Comparison of ENCODE assay signal across 9 mouse cellular contexts in the genomic region with DNA sequence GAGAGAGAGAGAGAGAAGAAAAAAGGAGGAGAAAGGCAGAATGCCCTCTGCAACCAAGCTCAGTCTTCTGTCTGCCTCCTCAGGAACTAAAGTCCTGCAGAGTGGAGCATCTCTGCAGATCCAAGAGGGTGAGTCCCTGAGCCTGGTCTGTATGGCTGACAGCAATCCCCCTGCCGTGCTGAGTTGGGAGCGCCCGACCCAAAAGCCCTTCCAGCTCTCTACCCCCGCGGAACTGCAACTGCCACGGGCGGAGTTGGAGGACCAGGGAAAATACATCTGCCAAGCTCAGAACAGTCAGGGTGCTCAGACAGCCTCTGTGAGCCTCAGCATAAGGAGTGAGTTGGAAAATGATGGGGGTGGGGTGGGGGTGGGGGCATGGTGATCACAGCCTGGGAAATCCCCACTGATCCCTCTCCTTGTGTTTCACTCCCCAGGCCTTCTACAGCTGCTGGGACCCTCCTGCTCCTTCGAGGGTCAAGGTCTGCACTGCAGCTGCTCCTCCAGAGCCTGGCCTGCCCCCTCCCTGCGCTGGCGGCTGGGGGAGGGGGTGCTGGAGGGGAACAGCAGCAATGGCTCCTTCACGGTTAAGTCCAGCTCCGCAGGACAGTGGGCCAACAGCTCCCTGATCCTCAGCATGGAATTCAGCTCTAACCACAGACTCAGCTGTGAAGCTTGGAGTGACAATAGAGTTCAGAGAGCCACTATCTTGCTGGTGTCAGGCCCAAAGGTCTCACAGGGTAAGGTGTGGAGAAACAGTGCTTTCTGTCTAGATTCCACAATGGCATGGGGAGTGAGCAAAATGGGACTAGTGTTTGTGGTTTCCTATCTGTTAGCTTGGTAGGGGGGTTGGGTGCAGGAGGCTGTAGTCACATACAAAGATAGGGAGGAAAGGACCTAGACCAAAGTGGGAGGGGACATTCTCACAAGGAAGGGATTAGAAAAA. TPM values are rescaled to one million over a fixed set of nuclear protein-coding genes. Genes with fewer than 3 reads are reported as not detected.
A peak's percentile ranks its signal among the peaks of the same experiment; 100 is the strongest.
DNase-seq lines count a peak whose midpoint lies in the region; ATAC-seq and TF ChIP-seq lines count a peak whose summit lies in the region.
"Had no signal": no experiment of that assay in that cellular context is flagged by ENCODE, and none has a peak within 500 bp of the region (broad histone marks: within the 10 kb centered on the region; RNA-seq: fewer than 3 reads in every experiment).

No protein-coding gene starts in this region.

- 7% methylated on average over 12 of the region's 12 CpGs for WGBS in heart, embryonic 10.5 days
- 10% methylated on average over 12 of the region's 12 CpGs for WGBS in midbrain, embryonic 11.5 days
- WGBS in midbrain, postnatal 0 days = 7% methylated on average over 12 of the region's 12 CpGs
- 14% methylated on average over 12 of the region's 12 CpGs for WGBS in intestine, postnatal 0 days

- peak overlapping the region; percentile 29; the same call in 1 of the 2 replicates for H3K4me3 ChIP-seq in heart, embryonic 10.5 days
- no peak overlapping the region for H3K4me3 ChIP-seq in midbrain, embryonic 11.5 days (ENCODE audit: low read depth, low read length)
- H3K4me3 ChIP-seq in midbrain, postnatal 0 days (ENCODE audit: low read depth, low read length) = no peak overlapping the region
- H3K4me3 ChIP-seq in intestine, postnatal 0 days (ENCODE audit: low read depth, low read length) = no peak overlapping the region
- H3K4me3 ChIP-seq in myocyte = no peak overlapping the region

- no peaks in the 10 kb centered on the region for H3K9me3 ChIP-seq in heart, embryonic 10.5 days
- no peaks in the 10 kb centered on the region for H3K9me3 ChIP-seq in midbrain, embryonic 11.5 days (ENCODE audit: control insufficient read depth, low read length)
- H3K9me3 ChIP-seq in midbrain, postnatal 0 days (ENCODE audit: low read length) = no peaks in the 10 kb centered on the region
- H3K9me3 ChIP-seq in intestine, postnatal 0 days (ENCODE audit: control insufficient read depth) = no peaks in the 10 kb centered on the region

- no peaks in the 10 kb centered on the region for H3K27me3 ChIP-seq in heart, embryonic 10.5 days (ENCODE audit: insufficient read depth, poor library complexity, severe bottlenecking)
- no peaks in the 10 kb centered on the region for H3K27me3 ChIP-seq in midbrain, embryonic 11.5 days (ENCODE audit: control insufficient read depth, insufficient read depth, low read length)
- H3K27me3 ChIP-seq in midbrain, postnatal 0 days (ENCODE audit: insufficient read depth, low read length) = no peaks in the 10 kb centered on the region
- H3K27me3 ChIP-seq in intestine, postnatal 0 days (replicated peaks; ENCODE audit: control insufficient read depth, insufficient read depth, low read length) = no peaks in the 10 kb centered on the region
- no peaks in the 10 kb centered on the region for H3K27me3 ChIP-seq in myocyte (ENCODE audit: control insufficient read depth, insufficient read depth, insufficient read length)

- peak; percentile 67 for DNase-seq in heart, embryonic 10.5 days (ENCODE audit: low spot score)
- no peak for DNase-seq in heart, adult 18-20 months
- DNase-seq in midbrain, embryonic 11.5 days (ENCODE audit: low spot score, missing footprints) = peak; percentile 85
- no peak for DNase-seq in midbrain, postnatal 0 days (ENCODE audit: low spot score)
- DNase-seq in urinary bladder, adult 2 months (ENCODE audit: low spot score) = no peak
- no peak for DNase-seq in spleen, postnatal 10 days (ENCODE audit: low spot score in 2 of 2)
- DNase-seq: kidney, postnatal 25 days had no signal

- no peaks in the 10 kb centered on the region for H3K79me2 ChIP-seq in myocyte (ENCODE audit: control insufficient read depth, insufficient read depth)

- H3K36me3 ChIP-seq in heart, embryonic 10.5 days = no peaks in the 10 kb centered on the region
- H3K36me3 ChIP-seq in midbrain, embryonic 11.5 days (ENCODE audit: control insufficient read depth, insufficient read depth, low read length) = no peaks in the 10 kb centered on the region
- no peaks in the 10 kb centered on the region for H3K36me3 ChIP-seq in midbrain, postnatal 0 days (ENCODE audit: insufficient read depth, low read length)
- no peaks in the 10 kb centered on the region for H3K36me3 ChIP-seq in intestine, postnatal 0 days (ENCODE audit: control insufficient read depth, insufficient read depth)
- no peaks in the 10 kb centered on the region for H3K36me3 ChIP-seq in myocyte (ENCODE audit: control insufficient read depth, insufficient read depth)

- ATAC-seq in midbrain, embryonic 11.5 days (ENCODE audit: low FRiP score) = peak; percentile 79
- no peak for ATAC-seq in midbrain, postnatal 0 days (ENCODE audit: low FRiP score)
- peak; percentile 28; the same call in 1 of the 2 replicates for ATAC-seq in intestine, postnatal 0 days

- TF ChIP-seq POLR2A in myocyte (IDR thresholded peaks at IDR 0.05; ENCODE audit: insufficient read length, low read depth) = no peak

- peaks cover 7% of the 10 kb centered on the region; the same call in 1 of the 2 replicates for H3K4me1 ChIP-seq in heart, embryonic 10.5 days
- H3K4me1 ChIP-seq in midbrain, embryonic 11.5 days (ENCODE audit: control insufficient read depth, insufficient read depth, low read length) = peaks cover 4% of the 10 kb centered on the region; the same call in 1 of the 2 replicates
- H3K4me1 ChIP-seq in midbrain, postnatal 0 days (ENCODE audit: insufficient read depth, low read length) = no peaks in the 10 kb centered on the region
- H3K4me1 ChIP-seq in intestine, postnatal 0 days (replicated peaks; ENCODE audit: control insufficient read depth, insufficient read depth, low read length) = no peaks in the 10 kb centered on the region

- H3K4me2 ChIP-seq in midbrain, embryonic 11.5 days = peak overlapping the region; percentile 17; the same call in 1 of the 2 replicates
- H3K4me2 ChIP-seq in midbrain, postnatal 0 days (ENCODE audit: low read depth, low read length, poor library complexity, severe bottlenecking) = no peak overlapping the region
- H3K4me2 ChIP-seq in intestine, postnatal 0 days (replicated peaks; ENCODE audit: low read depth) = no peak overlapping the region
- H3K4me2 ChIP-seq in myocyte (ENCODE audit: low read depth) = peak overlapping the region; percentile 12

- H3K9ac ChIP-seq in midbrain, embryonic 11.5 days (ENCODE audit: low read length) = peak overlapping the region; percentile 43
- H3K9ac ChIP-seq in midbrain, postnatal 0 days (replicated peaks; ENCODE audit: low read length, poor library complexity, severe bottlenecking) = no peak overlapping the region
- no peak overlapping the region for H3K9ac ChIP-seq in intestine, postnatal 0 days (ENCODE audit: low read depth, low read length)

- H3ac ChIP-seq in myocyte (ENCODE audit: control insufficient read depth, insufficient read length) = no peak overlapping the region

- no peak overlapping the region for H3K27ac ChIP-seq in heart, embryonic 10.5 days
- no peak overlapping the region for H3K27ac ChIP-seq in midbrain, embryonic 11.5 days (ENCODE audit: low read depth, low read length)
- no peak overlapping the region for H3K27ac ChIP-seq in midbrain, postnatal 0 days (ENCODE audit: low read depth, low read length)
- no peak overlapping the region for H3K27ac ChIP-seq in intestine, postnatal 0 days (ENCODE audit: low read depth, low read length)

- no peak for TF ChIP-seq CTCF in midbrain, postnatal 0 days (IDR thresholded peaks at IDR 0.05)
- no peak for TF ChIP-seq CTCF in intestine, postnatal 0 days (IDR thresholded peaks at IDR 0.05; ENCODE audit: low read depth)

TF ChIP-seq in myocyte, 11 proteins besides CTCF, POLR2A, EP300 and RAD21:
- TF ChIP-seq MYOD1 (IDR thresholded peaks at IDR 0.05; ENCODE audit: control insufficient read depth in 1 of 3, insufficient read length in 2 of 3, low read depth in 2 of 3) (peak in 2 of 3 experiments; percentile 12 to 21), REST (IDR thresholded peaks at IDR 0.05; ENCODE audit: insufficient read depth, insufficient read length) (no peak), MYOG (IDR thresholded peaks at IDR 0.05; ENCODE audit: control insufficient read depth in 1 of 3, insufficient read depth in 1 of 3, insufficient read length in 2 of 3, low read depth in 2 of 3) (peak in 2 of 3 experiments; percentile 19 to 67), USF1 (IDR thresholded peaks at IDR 0.05; ENCODE audit: low read depth) (no peak), E2F4 (IDR thresholded peaks at IDR 0.05; ENCODE audit: insufficient read depth) (no peak), TCF3 (IDR thresholded peaks at IDR 0.05; ENCODE audit: insufficient read length, low read depth) (no peak)
TF ChIP-seq in myocyte: peak in this region for 2.

RNA-seq across cellular contexts. Expression of gene Siglecf, which starts 4.0 kb away (rescaled TPM):
- 0.09 and 0.51 TPM in 2 replicates for polyA plus RNA-seq in heart, embryonic 10.5 days (2016; fragmentation: Nextera tagmentation; extraction: Ambion mirVana)
- not detected for total RNA-seq in heart, adult 18-20 months (2021)
- 0.23 and 0.55 TPM in 2 replicates for polyA plus RNA-seq in midbrain, embryonic 11.5 days (2014; fragmentation: Nextera tagmentation; extraction: Ambion mirVana)
- 0.09 and 0.22 TPM in 2 replicates for total RNA-seq in midbrain, postnatal 0 days (2014; rRNA removed)
- polyA plus RNA-seq in midbrain, postnatal 0 days (2015; fragmentation: Nextera tagmentation; extraction: Ambion mirVana) = 0.11 and 0.26 TPM in 2 replicates
- 0.25 and 0.33 TPM in 2 replicates for polyA plus RNA-seq in intestine, postnatal 0 days (2015; fragmentation: Nextera tagmentation; extraction: Ambion mirVana)
- not detected for polyA plus RNA-seq in myocyte (2012; fragmentation: generic; extraction: Trizol)
- 0.30 and 0.50 TPM in 2 replicates for polyA plus RNA-seq in urinary bladder, adult 2 months (2012; rRNA removed)

RNA-seq across cellular contexts. Expression of gene Zfp715, which starts 42.1 kb away (rescaled TPM):
- 9.1 and 9.5 TPM in 2 replicates for polyA plus RNA-seq in heart, embryonic 10.5 days (2016; fragmentation: Nextera tagmentation; extraction: Ambion mirVana)
- total RNA-seq in heart, adult 18-20 months (2021) = 10 to 100 TPM; 12.8 to 16.2 TPM
- polyA plus RNA-seq in midbrain, embryonic 11.5 days (2014; fragmentation: Nextera tagmentation; extraction: Ambion mirVana) = 14.9 and 15.7 TPM in 2 replicates
- 25.8 and 33.1 TPM in 2 replicates for total RNA-seq in midbrain, postnatal 0 days (2014; rRNA removed)
- 16.5 and 17.1 TPM in 2 replicates for polyA plus RNA-seq in midbrain, postnatal 0 days (2015; fragmentation: Nextera tagmentation; extraction: Ambion mirVana)
- polyA plus RNA-seq in intestine, postnatal 0 days (2015; fragmentation: Nextera tagmentation; extraction: Ambion mirVana) = 5.3 and 5.5 TPM in 2 replicates
- 2.7 TPM for polyA plus RNA-seq in myocyte (2012; fragmentation: generic; extraction: Trizol)
- polyA plus RNA-seq in urinary bladder, adult 2 months (2012; rRNA removed) = 11.9 and 13.1 TPM in 2 replicates

RNA-seq across cellular contexts. Expression of gene Siglecg, which starts 52.8 kb away (rescaled TPM):
- not detected in 2 replicates for polyA plus RNA-seq in heart, embryonic 10.5 days (2016; fragmentation: Nextera tagmentation; extraction: Ambion mirVana)
- total RNA-seq in heart, adult 18-20 months (2021) = 1 to 10 TPM in 1 of 2 experiments, under 1 TPM in 1; 0.15 to 1.2 TPM
- not detected in 2 replicates for polyA plus RNA-seq in midbrain, embryonic 11.5 days (2014; fragmentation: Nextera tagmentation; extraction: Ambion mirVana)
- total RNA-seq in midbrain, postnatal 0 days (2014; rRNA removed) = 0.05 TPM in 1 of 2 replicates, not detected in the other
- polyA plus RNA-seq in midbrain, postnatal 0 days (2015; fragmentation: Nextera tagmentation; extraction: Ambion mirVana) = not detected in 2 replicates
- polyA plus RNA-seq in intestine, postnatal 0 days (2015; fragmentation: Nextera tagmentation; extraction: Ambion mirVana) = 0.07 and 0.08 TPM in 2 replicates
- polyA plus RNA-seq in myocyte (2012; fragmentation: generic; extraction: Trizol) = 1.0 TPM
- polyA plus RNA-seq in urinary bladder, adult 2 months (2012; rRNA removed) = 2.0 TPM in 2 replicates

Comparison
In these comparisons a context has a peak if more than half of its experiments do, and no peak if none do; other contexts are left out.
1. DNase-seq: peak in heart, embryonic 10.5 days (single experiment) and midbrain, embryonic 11.5 days (single experiment); none in heart, adult 18-20 months (0 of 2), midbrain, postnatal 0 days (single experiment), urinary bladder, adult 2 months (single experiment) and spleen, postnatal 10 days (0 of 2).
2. H3K4me2 ChIP-seq: peak in midbrain, embryonic 11.5 days (single experiment) and myocyte (single experiment); none in midbrain, postnatal 0 days (single experiment) and intestine, postnatal 0 days (single experiment).